Mouse (Mus musculus): ENCODE measurements around the gene Gm20388. TPM values are rescaled to one million over a fixed set of nuclear protein-coding genes. Genes with fewer than 3 reads are reported as not detected.

Gm20388 gene
- polyA plus RNA-seq, 1 experiment from 2014 or later: not detected

DNA sequence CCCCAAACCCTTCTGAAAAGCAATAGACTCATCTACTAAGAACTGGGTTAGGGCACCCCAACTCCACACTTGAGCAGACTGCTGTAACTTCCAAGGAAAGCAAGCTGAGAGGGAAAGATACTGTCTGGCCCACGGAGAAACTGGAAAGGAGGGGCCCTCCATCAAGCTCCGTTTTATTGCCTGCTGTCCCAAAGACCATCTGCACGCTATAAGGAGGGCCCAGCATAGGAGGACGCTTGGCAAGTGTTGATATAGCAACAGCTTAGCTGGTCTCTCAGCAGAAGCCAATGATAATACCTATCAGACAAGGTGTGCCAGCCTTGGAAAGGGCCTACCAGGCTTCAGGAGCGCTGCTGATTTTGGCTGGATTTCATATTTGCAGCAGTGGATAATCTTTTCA lies 3940.9 kb downstream of the Gm20388 start:
- no peak overlapping the region for H3K9ac ChIP-seq (replicated peaks)
- no peaks in the 10 kb centered on the region for H3K9me3 ChIP-seq
- WGBS: 71% methylated on average over 5 of the region's 5 CpGs
- H3K27ac ChIP-seq (replicated peaks): no peak overlapping the region
- H3K27me3 ChIP-seq: no peaks in the 10 kb centered on the region
- no peaks in the 10 kb centered on the region for H3K36me3 ChIP-seq
- no peak overlapping the region for H3K4me3 ChIP-seq
- no peak for ATAC-seq (replicated peaks)
- H3K4me2 ChIP-seq (replicated peaks): no peak overlapping the region
- 0 out of 2 replicates have a peak, but pooled peaks cover 4% of the 10 kb centered on the region for H3K4me1 ChIP-seq

GRCm38 (mm10) chr8:123854252-123854651 lies 3943.6 kb downstream of the Gm20388 start:
- H3K27me3 ChIP-seq: no peaks in the 10 kb centered on the region
- no peaks in the 10 kb centered on the region for H3K36me3 ChIP-seq
- 97% methylated on average over 1 of the region's 1 CpGs for WGBS
- no peak overlapping the region for H3K4me2 ChIP-seq (replicated peaks)
- no peak overlapping the region for H3K27ac ChIP-seq (replicated peaks)
- no peaks in the 10 kb centered on the region for H3K9me3 ChIP-seq
- ATAC-seq (replicated peaks): no peak
- H3K4me1 ChIP-seq: peaks cover 9% of the 10 kb centered on the region
- H3K4me3 ChIP-seq: no peak overlapping the region
- no peak overlapping the region for H3K9ac ChIP-seq (replicated peaks)

GRCm38 (mm10) chr8:123854733-123855475 lies 3944.3 kb downstream of the Gm20388 start:
- Histone ChIP-seq H3K27ac (replicated peaks) (no peak overlapping the region), H3K27me3 (no peaks in the 10 kb centered on the region), H3K36me3 (no peaks in the 10 kb centered on the region), H3K4me1 (peaks cover 11% of the 10 kb centered on the region), H3K9me3 (no peaks in the 10 kb centered on the region), H3K9ac (replicated peaks) (no peak overlapping the region), H3K4me2 (replicated peaks) (no peak overlapping the region), H3K4me3 (no peak overlapping the region)
- 77% methylated on average over 9 of the region's 9 CpGs for WGBS
- ATAC-seq (replicated peaks): no peak

DNA sequence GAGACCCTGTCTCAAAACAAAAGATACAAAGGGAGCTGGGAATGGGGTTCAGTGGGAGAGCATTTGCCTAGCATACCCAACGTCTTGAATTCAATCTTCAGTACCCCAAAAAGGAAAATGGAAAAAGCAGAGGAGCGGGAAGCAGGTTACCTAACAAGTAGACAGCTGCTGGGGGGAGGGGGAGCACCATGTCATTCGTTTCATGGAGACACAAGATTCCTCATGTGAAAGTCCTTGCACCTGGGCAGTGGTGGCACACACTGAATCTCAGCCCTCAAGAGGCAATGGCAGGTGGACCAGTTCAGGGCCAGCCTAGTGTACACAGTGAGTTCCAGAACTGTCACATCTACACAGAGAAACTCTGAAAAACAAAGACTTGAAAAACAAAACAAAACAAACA lies 3946.7 kb downstream of the Gm20388 start:
- Histone ChIP-seq H3K36me3 (no peaks in the 10 kb centered on the region), H3K27ac (replicated peaks) (no peak overlapping the region), H3K9me3 (no peaks in the 10 kb centered on the region), H3K27me3 (peaks cover 7% of the 10 kb centered on the region; the same call in 1 of the 2 replicates), H3K4me2 (replicated peaks) (no peak overlapping the region), H3K9ac (replicated peaks) (no peak overlapping the region), H3K4me1 (peaks cover 15% of the 10 kb centered on the region), H3K4me3 (peak overlapping the region; percentile 88; the same call in 1 of the 2 replicates)
- 67% methylated on average over 3 of the region's 3 CpGs for WGBS
- ATAC-seq (replicated peaks): no peak

- 0 out of 2 replicates have a peak overlapping the region, but pooled peaks have one; percentile 77 for H3K27ac ChIP-seq (replicated peaks)
- ATAC-seq (replicated peaks): no peak; the same call in 1 of the 2 replicates
- H3K9ac ChIP-seq (replicated peaks): peak overlapping the region; percentile 79
- H3K27me3 ChIP-seq: peaks cover 7% of the 10 kb centered on the region; the same call in 1 of the 2 replicates
- no peaks in the 10 kb centered on the region for H3K36me3 ChIP-seq
- peaks cover 15% of the 10 kb centered on the region for H3K4me1 ChIP-seq
- H3K4me2 ChIP-seq (replicated peaks): peak overlapping the region; percentile 87
- peak overlapping the region; percentile 88 for H3K4me3 ChIP-seq
- no peaks in the 10 kb centered on the region for H3K9me3 ChIP-seq
- under 1% methylated on average over 17 of the region's 17 CpGs for WGBS
These were observed 3947.9 kb downstream of the Gm20388 start for GRCm38 (mm10) chr8:123858574-123858940.

DNA sequence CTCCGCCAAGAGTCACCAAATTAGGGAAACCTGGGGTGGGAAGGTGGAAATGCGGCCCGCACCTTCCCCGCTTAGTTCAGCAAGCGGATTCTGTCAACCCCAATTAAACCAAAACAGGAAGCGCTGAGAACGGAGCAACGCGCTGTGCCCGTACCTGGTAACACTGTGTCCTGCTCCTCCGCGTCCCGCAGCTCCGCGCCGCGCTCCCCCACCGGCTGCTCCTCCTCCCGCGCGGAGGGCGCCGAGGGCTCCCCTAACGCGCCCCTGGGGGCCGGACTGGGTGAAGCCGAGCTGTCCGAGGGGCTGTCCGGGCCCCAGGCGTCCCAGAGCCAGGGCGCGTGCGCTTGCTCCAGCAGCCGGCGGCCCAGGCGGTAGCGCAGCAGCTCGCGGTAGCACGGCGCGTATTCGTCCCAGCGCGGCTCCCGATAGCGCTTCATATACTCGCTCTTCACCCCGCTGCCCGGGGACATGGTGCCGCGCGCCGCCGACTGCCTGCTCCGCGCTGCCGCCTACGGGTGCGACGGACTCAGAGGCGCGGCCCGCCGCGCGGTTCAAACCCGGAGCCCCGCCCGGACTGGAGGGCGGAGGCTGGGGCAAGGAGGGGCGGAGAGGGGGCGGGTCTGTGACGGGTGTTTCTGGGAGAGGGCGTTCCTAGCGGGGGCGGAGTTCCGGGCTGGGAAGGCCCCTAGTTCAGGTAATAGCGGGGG lies 3948.5 kb downstream of the Gm20388 start:
- Histone ChIP-seq H3K4me1 (peaks cover 19% of the 10 kb centered on the region), H3K27me3 (peaks cover 7% of the 10 kb centered on the region; the same call in 1 of the 2 replicates), H3K36me3 (no peaks in the 10 kb centered on the region), H3K9ac (replicated peaks) (peak overlapping the region; percentile 79), H3K4me2 (replicated peaks) (peak overlapping the region; percentile 87), H3K9me3 (no peaks in the 10 kb centered on the region), H3K27ac (replicated peaks) (peak overlapping the region; percentile 77), H3K4me3 (peak overlapping the region; percentile 88)
- ATAC-seq (replicated peaks): peak; percentile 94
- WGBS: under 1% methylated on average over 70 of the region's 79 CpGs

- WGBS: under 1% methylated on average over 48 of the region's 48 CpGs
These were observed 3949.1 kb downstream of the Gm20388 start, which contains the start of gene Ccsap for GRCm38 (mm10) chr8:123859648-123860259. Gene Ccsap (minus strand): TSS chr8:123860209.

DNA sequence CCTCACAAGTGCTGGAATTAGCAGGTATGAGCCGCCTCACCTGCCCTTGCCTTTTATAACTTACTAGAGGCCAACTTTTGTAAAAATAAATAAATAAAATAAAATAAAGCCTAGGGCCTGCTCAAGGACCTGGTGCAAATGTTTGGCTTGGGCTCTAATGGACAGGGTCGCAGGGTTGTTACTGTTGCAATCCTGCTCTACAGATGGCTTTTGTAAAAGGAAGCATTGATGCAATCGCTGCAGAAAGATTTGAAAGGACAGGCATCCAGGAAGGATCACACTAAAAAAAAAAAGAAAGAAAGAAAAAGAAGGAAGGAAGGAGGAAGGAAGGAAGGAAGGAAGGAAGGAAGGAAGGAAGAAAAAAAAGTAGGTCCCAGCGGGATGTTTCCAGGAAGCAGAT lies 3949.7 kb downstream of the Gm20388 start:
- WGBS: 74% methylated on average over 4 of the region's 4 CpGs

More at GRCm38 (mm10) chr8:123859648-123860259, 3949.1 kb downstream of the Gm20388 start, which contains the start of gene Ccsap:
- peaks cover 21% of the 10 kb centered on the region for H3K4me1 ChIP-seq
- peak within 1 kb of the TSS; percentile 87 for H3K4me2 ChIP-seq (replicated peaks)
- no peaks in the 10 kb centered on the region for H3K9me3 ChIP-seq
- no peaks in the 10 kb centered on the region for H3K36me3 ChIP-seq
- peaks cover 7% of the 10 kb centered on the region; the same call in 1 of the 2 replicates for H3K27me3 ChIP-seq
- ATAC-seq (replicated peaks): peak; percentile 84
- H3K4me3 ChIP-seq: peak within 1 kb of the TSS; percentile 88
- peak within 1 kb of the TSS; percentile 77 for H3K27ac ChIP-seq (replicated peaks)
- peak within 1 kb of the TSS; percentile 79 for H3K9ac ChIP-seq (replicated peaks)

DNA sequence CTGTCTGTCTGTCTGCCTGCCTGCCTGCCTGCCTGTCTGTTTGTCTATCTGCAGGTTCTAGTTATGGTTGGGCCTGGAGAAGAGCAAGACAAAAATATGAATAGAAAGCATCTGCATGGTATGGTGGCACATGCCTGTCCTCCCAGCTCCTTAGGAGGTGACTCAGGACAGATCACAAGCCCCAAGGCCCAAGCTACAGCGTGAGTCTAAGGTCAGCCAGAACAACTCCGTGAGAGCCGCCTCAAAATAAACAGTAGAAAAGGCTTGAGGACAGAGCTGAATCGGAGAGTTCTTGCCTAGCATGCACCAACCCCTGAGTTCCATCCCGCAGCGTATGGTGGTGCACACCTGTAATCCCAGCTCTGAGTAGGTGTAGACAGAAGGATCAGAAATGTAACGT lies 3955.1 kb downstream of the Gm20388 start:
- Histone ChIP-seq H3K27ac (replicated peaks) (no peak overlapping the region), H3K36me3 (no peaks in the 10 kb centered on the region), H3K4me3 (no peak overlapping the region), H3K27me3 (peaks cover 4% of the 10 kb centered on the region; the same call in 1 of the 2 replicates), H3K4me2 (replicated peaks) (no peak overlapping the region), H3K9ac (replicated peaks) (no peak overlapping the region), H3K4me1 (peaks cover 11% of the 10 kb centered on the region), H3K9me3 (no peaks in the 10 kb centered on the region)
- no peak for ATAC-seq (replicated peaks)
- 81% methylated on average over 7 of the region's 7 CpGs for WGBS

More for the DNA sequence above, 3949.7 kb downstream of the Gm20388 start:
- Histone ChIP-seq H3K36me3 (no peaks in the 10 kb centered on the region), H3K4me3 (peak overlapping the region; percentile 88), H3K9ac (replicated peaks) (peak overlapping the region; percentile 79; the same call in 1 of the 2 replicates), H3K27ac (replicated peaks) (no peak overlapping the region), H3K9me3 (no peaks in the 10 kb centered on the region), H3K27me3 (peaks cover 7% of the 10 kb centered on the region; the same call in 1 of the 2 replicates), H3K4me1 (peaks cover 21% of the 10 kb centered on the region), H3K4me2 (replicated peaks) (peak overlapping the region; percentile 87)
- no peak for ATAC-seq (replicated peaks)

- ATAC-seq (replicated peaks): no peak
- H3K9ac ChIP-seq (replicated peaks): no peak overlapping the region
- H3K27me3 ChIP-seq: no peaks in the 10 kb centered on the region
- H3K4me2 ChIP-seq (replicated peaks): no peak overlapping the region
- peaks cover 11% of the 10 kb centered on the region for H3K4me1 ChIP-seq
- no peak overlapping the region for H3K27ac ChIP-seq (replicated peaks)
- H3K36me3 ChIP-seq: no peaks in the 10 kb centered on the region
- WGBS: 17% methylated on average over 5 of the region's 5 CpGs
- no peaks in the 10 kb centered on the region for H3K9me3 ChIP-seq
- H3K4me3 ChIP-seq: no peak overlapping the region
These were observed 3956.3 kb downstream of the Gm20388 start for GRCm38 (mm10) chr8:123866971-123867370.

DNA sequence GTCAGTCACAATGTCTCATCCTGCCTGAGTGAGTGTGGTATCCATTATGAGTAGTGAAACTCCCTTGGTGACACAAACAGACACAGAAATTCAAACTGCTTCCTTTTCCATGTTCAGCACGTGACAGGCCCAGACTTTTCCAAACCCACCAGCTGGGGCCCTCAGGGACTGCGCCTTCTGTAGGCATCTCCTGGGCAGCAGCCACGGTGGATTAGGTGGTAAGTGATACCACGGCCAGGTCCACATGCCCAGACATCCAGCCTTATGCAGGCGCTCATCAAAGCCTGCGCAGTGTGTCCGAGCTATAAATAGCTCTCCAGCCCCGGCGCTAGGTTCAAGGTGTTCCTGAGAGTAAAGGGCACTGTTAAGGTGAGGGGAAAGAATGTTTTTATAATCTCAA lies 3961.4 kb downstream of the Gm20388 start:
- H3K4me3 ChIP-seq: no peak overlapping the region
- peaks cover 2% of the 10 kb centered on the region; the same call in 1 of the 2 replicates for H3K4me1 ChIP-seq
- ATAC-seq (replicated peaks): no peak
- WGBS: 78% methylated on average over 9 of the region's 9 CpGs
- H3K36me3 ChIP-seq: no peaks in the 10 kb centered on the region
- no peak overlapping the region for H3K9ac ChIP-seq (replicated peaks)
- H3K27me3 ChIP-seq: no peaks in the 10 kb centered on the region
- H3K9me3 ChIP-seq: no peaks in the 10 kb centered on the region
- H3K4me2 ChIP-seq (replicated peaks): no peak overlapping the region
- no peak overlapping the region for H3K27ac ChIP-seq (replicated peaks)

DNA sequence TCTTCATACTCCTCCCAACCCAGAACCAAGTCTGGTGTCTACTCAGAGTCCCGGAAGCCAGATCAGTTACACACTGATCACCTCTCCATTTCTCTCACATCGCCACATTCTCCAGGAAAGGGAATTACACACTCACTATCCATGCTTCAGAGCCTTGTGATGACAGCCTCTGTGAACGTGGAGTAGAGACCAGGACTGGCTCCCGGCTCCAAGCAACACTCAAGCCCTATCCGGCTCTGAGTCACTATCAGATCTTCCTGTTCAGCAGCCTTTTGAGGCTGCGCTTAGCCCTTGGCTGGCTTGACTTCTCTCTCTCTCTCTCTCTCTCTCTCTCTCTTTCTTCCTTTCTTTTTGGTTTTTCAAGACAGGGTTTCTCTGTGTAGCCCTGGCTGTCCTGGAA lies 3962.7 kb downstream of the Gm20388 start:
- Histone ChIP-seq H3K4me3 (no peak overlapping the region), H3K9me3 (no peaks in the 10 kb centered on the region), H3K4me2 (replicated peaks) (no peak overlapping the region), H3K27me3 (no peaks in the 10 kb centered on the region), H3K9ac (replicated peaks) (no peak overlapping the region), H3K36me3 (no peaks in the 10 kb centered on the region), H3K27ac (replicated peaks) (no peak overlapping the region), H3K4me1 (0 out of 2 replicates have a peak, but pooled peaks cover 3% of the 10 kb centered on the region)
- ATAC-seq (replicated peaks): no peak
- 82% methylated on average over 6 of the region's 6 CpGs for WGBS

Measured in forebrain, embryonic 15.5 days (tissue).